Mouse (Mus musculus): ENCODE data around the gene Nemp1.

Nemp1 gene

DNA sequence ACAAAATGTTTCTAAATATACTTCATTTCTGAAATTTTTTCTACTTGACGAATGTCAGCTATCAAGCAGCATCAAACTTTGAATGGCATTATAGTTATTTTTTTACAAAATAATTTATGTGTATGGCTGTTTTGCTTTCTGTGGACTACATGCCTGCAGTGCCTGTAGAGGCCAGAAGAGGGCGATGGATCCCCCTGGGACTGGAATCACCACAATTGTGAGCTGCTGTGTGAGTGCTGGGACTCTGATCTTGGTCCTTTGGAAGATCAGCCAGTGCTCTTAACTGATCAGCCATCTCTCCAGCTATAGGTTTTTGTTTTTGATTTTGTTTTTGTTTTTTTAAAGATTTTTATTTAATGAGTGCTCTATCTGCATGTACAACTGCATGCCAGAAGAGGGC is 4.6 kb downstream of the Nemp1 start:
- no peak for DNase-seq (ENCODE audit: low read depth in 1 of 2, low spot score in 2 of 2)

DNA sequence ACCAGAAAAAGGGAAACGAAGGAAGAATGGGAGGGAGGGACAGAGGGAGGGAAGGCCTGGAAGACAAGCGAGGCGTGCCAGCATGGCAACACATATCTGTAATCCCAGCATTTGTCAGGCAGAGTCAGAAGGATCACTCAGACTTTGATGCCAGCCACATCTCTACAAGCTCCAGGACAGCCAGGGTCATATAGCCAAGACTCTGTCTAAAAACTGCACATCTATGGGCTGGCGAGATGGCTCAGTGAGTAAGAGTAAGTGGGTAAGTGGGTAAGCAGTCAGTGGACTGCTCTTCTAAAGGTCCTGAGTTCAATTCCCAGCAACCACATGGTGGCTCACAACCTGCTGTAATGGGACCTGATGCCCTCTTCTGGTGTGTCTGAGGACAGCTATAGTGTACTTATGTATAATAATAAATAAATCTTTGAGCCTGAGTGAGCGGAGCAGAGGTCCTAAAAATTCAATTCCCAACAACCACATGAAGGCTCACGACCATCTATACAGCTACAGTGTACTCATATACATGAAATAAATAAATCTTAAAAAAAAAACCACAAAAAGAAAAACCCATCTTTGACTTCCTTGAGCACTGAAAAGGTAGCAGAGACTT is 7.5 kb downstream of the Nemp1 start:
- no peak for DNase-seq (ENCODE audit: low read depth in 1 of 2, low spot score in 2 of 2)

DNA sequence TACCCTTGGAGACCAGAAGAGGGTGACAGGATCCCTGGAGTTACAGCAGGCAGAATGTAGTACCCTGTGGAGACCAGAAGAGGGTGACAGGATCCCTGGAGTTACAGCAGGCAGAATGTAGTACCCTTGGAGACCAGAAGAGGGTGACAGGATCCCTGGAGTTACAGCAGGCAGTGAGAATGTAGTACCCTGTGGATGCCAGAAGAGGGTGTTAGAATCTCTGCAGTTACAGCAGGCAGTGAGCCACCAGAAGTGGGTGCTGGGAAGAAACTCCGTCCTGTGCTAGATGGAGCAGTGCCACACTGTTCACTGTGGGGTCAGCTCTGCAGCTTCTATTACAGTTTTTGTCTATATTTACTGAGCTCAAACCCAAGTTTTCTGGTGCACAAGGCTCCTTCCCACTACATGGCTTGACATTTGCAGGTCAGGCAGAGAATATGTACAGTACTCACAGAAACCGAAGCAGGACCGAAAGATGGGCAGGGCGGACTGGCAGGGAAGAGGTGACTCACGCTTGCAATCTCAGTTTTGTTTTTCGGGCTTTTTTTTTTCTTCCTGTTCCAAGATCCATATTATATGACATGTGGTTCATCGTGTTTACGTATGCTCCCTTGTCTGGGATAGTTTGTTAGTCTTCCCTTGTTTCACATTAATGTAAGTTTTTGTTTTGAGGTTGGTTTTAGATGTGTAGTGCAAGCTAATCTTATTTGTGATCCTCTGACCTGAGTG is 8.3 kb downstream of the Nemp1 start:
- peak; percentile 82 to 84 for DNase-seq (ENCODE audit: low read depth in 1 of 2, low spot score in 2 of 2)

DNA sequence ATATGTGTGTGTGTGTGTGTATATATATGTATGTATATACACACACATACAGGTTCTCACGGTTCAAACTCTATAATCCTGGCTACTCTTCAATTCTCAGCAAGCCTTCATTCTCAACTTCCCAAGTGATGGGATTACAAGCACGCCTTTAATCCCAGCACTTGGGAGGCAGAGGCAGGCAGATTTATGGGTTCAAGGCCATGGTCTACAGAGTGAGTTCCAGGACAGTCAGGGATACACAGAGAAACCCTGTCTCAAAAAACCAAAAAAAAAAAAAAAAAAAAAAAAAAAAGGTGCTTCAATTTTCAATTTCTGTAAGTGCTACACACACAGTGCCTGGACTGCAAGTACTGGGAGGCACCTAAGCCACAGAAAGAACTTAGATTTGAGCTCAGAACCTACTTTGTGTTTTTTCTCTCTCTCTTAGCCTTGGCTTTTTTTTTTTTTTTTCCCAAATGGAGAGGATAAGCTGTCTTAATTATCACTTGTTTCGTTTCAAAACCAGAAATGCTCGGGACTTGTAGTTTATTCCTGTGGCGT is 9.2 kb downstream of the Nemp1 start:
- no peak for DNase-seq (ENCODE audit: low read depth in 1 of 2, low spot score in 2 of 2)

GRCm38 (mm10) chr10:127676691-127677548 is 10.2 kb downstream of the Nemp1 start:
- peak; percentile 80 to 83 for DNase-seq (ENCODE audit: low read depth in 1 of 2, low spot score in 2 of 2)

DNA sequence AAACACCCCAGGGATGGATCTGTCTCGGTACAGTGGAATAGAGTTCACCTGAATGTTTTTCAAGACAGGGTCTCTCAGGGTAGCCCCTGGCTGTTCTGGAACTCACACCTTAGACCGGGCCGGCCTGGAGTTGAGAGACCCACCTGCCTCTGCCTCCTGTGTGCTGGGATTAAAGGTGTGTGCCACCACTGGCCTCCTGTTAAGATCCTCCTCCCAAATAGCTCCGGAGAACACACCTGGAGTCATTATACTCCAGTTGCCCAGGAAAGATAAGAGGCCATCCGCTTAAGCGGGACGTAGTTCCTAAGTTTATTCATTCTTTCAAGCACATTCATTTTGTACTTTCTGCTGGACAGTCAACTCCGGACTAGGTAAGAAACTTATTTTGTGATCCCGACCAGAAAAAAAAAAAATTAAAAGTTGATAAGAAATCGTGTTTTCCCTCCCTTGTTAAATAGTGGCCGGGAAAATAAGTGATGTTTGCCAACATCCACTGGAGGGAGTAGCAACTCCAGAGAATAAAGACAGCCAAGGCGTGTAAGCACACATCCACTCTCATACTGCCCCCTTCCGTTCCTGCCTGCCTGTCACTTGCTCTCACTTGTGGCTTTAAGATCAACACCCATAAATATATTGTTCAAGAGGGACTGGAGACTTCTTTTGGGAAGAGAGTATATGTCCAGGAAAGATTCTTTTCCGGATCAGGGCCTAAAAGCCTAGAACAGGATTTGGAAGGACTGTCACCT is 11.1 kb downstream of the Nemp1 start:
- peak in 1 of 2 experiments; percentile 30 for DNase-seq (ENCODE audit: low read depth in 1 of 2, low spot score in 2 of 2)

DNA sequence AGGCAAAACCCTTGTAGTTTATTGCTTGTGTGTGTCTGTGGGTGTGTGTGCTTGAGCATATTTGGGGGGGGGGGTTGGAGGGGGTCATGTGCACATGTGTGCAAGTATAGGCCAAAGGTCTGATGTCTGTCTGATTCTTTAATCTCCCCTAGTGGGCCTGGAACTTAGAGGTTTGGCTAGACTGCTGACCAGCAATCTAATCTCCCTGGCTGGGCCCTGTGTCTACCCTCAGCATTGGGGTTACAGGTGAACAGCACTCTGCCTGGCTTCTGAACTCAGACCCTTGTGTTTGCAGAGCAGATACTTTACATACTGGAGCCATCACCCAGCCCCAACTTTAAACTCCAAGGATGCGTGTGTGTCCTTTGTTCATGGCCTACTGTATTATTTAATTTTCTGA is 12.5 kb downstream of the Nemp1 start:
- DNase-seq (ENCODE audit: low read depth in 1 of 2, low spot score in 2 of 2) = no peak

DNA sequence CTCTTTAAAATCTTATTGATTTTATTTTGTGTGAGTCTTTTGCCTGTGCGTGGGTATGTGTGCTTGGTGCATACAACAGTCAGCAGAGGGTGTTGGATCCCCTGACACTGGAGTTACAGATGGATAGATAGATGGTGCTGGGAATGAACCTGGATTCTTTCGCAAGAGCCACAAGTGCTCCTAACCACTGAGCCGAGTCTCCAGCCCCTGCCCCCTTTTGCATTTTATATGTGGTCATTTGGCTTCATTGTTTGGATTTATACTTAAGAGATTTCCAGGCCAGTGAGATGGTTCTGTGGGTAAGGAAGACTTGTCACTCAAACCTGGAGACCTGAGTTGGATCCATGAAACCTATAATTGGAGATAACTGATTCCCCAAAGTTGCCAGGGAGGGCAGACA is 13.2 kb downstream of the Nemp1 start:
- DNase-seq (ENCODE audit: low read depth in 1 of 2, low spot score in 2 of 2) = no peak

- no peak for DNase-seq (ENCODE audit: low read depth in 1 of 2, low spot score in 2 of 2)
Observed at GRCm38 (mm10) chr10:127682886-127683285, 16.2 kb downstream of the Nemp1 start.

DNA sequence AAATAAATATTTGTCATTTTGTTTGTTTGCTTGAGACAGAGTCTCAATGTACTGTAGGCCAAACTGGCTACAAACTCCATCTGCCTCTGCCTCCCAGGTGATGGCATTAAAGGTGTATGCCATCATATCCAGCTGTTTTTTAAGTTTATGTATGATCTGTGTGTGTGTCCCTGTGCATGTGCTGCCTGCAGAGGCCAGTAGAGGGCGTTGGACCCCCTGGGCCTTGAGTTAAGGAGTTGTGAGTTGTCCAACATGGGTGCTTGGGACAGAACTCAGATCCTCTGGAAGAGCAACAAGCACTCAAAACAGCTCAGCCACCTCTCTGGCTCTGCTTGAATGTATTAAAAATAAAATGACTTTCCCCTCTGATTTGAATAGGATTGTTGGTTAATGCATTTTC is 24.4 kb downstream of the Nemp1 start:
- no peak for DNase-seq (ENCODE audit: low read depth in 1 of 2, low spot score in 2 of 2)

GRCm38 (mm10) chr10:127694636-127695035 is 27.9 kb downstream of the Nemp1 start:
- no peak for DNase-seq (ENCODE audit: low read depth in 1 of 2, low spot score in 2 of 2)

GRCm38 (mm10) chr10:127695775-127696174 is 29.1 kb downstream of the Nemp1 start:
- no peak for DNase-seq (ENCODE audit: low read depth in 1 of 2, low spot score in 2 of 2)

DNA sequence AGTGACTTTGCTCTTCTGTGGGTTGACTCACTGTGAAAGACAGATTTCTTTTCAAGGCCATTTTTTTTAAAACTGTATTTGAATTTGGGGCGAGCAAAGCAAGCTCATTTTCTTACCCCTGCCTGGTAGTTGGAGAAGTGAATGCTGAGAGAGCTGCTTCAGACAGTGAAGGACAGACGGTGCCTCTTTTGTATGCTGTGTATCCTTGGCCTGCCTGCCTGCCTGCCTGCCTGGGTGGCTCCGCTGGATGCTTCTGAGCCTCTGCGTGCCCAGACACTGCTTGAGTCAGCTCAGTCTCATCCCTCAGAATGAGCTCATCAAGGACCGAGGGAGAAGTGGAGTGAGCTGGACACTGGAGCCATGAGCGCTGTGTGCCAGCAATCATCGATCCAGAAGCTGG is 32.3 kb downstream of the Nemp1 start:
- DNase-seq (ENCODE audit: low read depth in 1 of 2, low spot score in 2 of 2) = no peak

- no peak for DNase-seq (ENCODE audit: low read depth in 1 of 2, low spot score in 2 of 2)
Observed at GRCm38 (mm10) chr10:127703299-127703698, 36.6 kb downstream of the Nemp1 start.

DNA sequence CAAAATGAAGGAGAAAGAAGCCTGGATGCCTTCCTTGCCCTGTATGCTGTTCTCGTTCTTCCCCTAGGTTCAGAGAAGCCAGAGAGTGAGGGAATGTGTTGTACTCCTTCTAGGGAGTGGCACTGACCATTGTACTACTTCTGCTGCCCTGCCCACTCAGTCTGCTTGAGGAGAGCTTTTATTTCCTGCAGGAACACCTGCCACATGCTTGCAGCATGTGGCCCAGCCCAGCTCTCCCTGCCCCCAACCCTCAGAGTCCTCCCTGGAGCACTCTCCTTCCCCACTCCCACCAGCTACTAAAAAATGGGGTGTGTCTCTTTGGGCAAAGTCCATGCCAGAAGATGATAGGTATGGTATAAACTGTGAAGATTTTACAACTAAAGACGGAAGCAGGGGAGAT is 37.6 kb downstream of the Nemp1 start:
- no peak for DNase-seq (ENCODE audit: low read depth in 1 of 2, low spot score in 2 of 2)

- no peak for DNase-seq (ENCODE audit: low read depth in 1 of 2, low spot score in 2 of 2)
Observed at GRCm38 (mm10) chr10:127704766-127705220, 38.1 kb downstream of the Nemp1 start, which contains the start of gene Myo1a. Gene Myo1a (plus strand): TSS chr10:127705170.

DNA sequence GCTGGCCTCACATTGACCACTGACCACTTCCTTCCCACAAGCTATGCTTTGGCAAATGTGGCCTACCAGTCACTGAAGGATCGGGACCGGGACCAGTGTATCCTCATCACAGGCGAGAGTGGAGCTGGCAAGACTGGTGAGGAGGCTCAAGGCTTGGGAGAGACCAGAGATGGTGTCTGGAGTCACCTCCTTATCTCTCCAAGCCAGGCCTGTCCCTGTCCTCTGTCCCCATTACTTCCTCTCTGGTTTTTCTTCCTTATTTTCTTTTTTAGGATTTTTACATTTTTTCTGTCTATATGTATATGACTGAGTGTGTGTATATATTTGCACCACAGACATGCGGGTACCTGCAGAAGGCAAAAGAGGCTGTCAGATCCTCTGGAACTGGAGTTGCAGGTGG is 39.1 kb downstream of the Nemp1 start:
- DNase-seq (ENCODE audit: low read depth in 1 of 2, low spot score in 2 of 2) = no peak

GRCm38 (mm10) chr10:127707721-127708120 is 41.0 kb downstream of the Nemp1 start:
- no peak for DNase-seq (ENCODE audit: low read depth in 1 of 2, low spot score in 2 of 2)

GRCm38 (mm10) chr10:127708850-127709370 is 42.2 kb downstream of the Nemp1 start:
- no peak for DNase-seq (ENCODE audit: low read depth in 1 of 2, low spot score in 2 of 2)

DNA sequence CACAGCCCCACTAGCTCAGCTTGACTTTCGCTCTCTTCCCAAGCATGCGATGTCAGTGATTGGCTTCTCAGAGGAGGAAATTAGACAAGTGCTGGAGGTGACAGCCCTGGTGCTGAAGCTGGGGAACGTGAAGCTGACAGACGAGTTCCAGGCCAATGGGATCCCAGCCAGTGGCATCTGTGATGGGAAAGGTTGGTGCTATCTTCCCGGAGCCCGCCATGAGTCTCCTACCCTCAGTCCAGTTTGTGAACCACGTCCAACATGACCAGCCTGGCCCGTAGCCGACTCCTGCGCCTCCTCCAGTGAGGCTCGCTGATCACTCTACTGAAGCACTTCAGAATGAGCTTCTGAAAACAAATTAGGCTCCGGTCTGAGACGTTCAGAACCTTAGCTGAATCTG is 43.6 kb downstream of the Nemp1 start:
- no peak for DNase-seq (ENCODE audit: low read depth in 1 of 2, low spot score in 2 of 2)

DNA sequence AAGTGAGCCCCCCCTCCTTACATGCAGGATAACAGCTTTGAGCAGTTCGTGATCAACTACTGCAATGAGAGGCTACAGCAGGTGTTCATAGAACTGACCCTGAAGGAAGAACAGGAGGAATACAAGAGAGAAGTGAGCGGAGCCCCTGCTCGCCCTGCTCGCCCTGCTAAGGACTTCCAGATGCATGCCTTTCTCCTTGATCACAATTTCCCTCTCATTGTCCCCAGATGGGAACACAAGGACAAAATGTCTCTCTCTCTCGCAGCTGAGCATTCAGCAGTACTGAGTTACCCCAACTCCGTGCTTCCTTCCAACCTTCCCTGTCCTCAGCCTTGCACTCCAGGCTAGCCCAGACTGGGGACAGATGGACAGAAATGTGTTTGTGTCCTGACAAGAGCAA is 46.0 kb downstream of the Nemp1 start:
- DNase-seq (ENCODE audit: low read depth in 1 of 2, low spot score in 2 of 2) = no peak
